Mouse (Mus musculus) midbrain, embryonic 14.5 days (tissue): Measurements from ENCODE around the gene Arsb. TPM values are rescaled to one million over a fixed set of nuclear protein-coding genes. Genes with fewer than 3 reads are reported as not detected.

ENCODE experiments used
- ATAC-seq: fragments of 200-750 bp; cut with Nextera tagmentation; 2 replicates; pipeline ENCODE4 v1.8.0; 2017; ENCODE audit warnings: moderate number of reproducible peaks, moderate library complexity; ENCODE audit not compliant: low FRiP score, low TSS enrichment
- DNase-seq: peaks from one replicate; pipeline ENCODE4 v3.0.0-alpha.2; 2015
- H3K27ac ChIP-seq: fragments of 300-500 bp; sonication (generic); replicated peaks from 2 replicates; pipeline ENCODE4 v1.5.1; 2014; ENCODE audit warnings: mild to moderate bottlenecking, low read depth, low read length, moderate library complexity
- H3K27me3 ChIP-seq: fragments of 300-500 bp; sonication (generic); 2 replicates; pipeline ENCODE4 v1.6.1; 2014; ENCODE audit warnings: low read length, control low read depth, mixed read lengths; ENCODE audit not compliant: control insufficient read depth, insufficient read depth
- H3K36me3 ChIP-seq: fragments of 300-500 bp; sonication (generic); 2 replicates; pipeline ENCODE4 v1.6.1; 2014; ENCODE audit warnings: low read length, control low read depth; ENCODE audit not compliant: control insufficient read depth, insufficient read depth
- H3K4me1 ChIP-seq: fragments of 300-500 bp; sonication (generic); 2 replicates; pipeline ENCODE4 v1.6.1; 2014; ENCODE audit warnings: mild to moderate bottlenecking, antibody characterized with exemption, low read length, control low read depth; ENCODE audit not compliant: control insufficient read depth, insufficient read depth
- H3K4me2 ChIP-seq: fragments of 300-500 bp; sonication (generic); 2 replicates; pipeline ENCODE4 v1.6.1; 2014; ENCODE audit warnings: mild to moderate bottlenecking, low read length, moderate library complexity
- H3K4me3 ChIP-seq: fragments of 300-500 bp; sonication (generic); replicated peaks from 2 replicates; pipeline ENCODE4 v1.5.1; 2014; ENCODE audit warnings: low read depth, low read length
- H3K9ac ChIP-seq: fragments of 300-500 bp; sonication (generic); replicated peaks from 2 replicates; pipeline ENCODE4 v1.6.1; 2014; ENCODE audit warnings: mild to moderate bottlenecking, low read length, moderate library complexity
- H3K9me3 ChIP-seq: fragments of 300-500 bp; sonication (generic); 2 replicates; pipeline ENCODE4 v1.6.1; 2016; ENCODE audit warnings: low read length, control low read depth, mixed read lengths; ENCODE audit not compliant: control insufficient read depth
- WGBS: fragments of 180-500 bp; shearing (Covaris S2); extraction: QIAGEN DNeasy Blood & Tissue Kit; methylation state at CpG from one replicate; pipeline ENCODE4 v1.1.7; 2014; 5-methylcytosine and 5-hydroxymethylcytosine counted together
- polyA plus RNA-seq: library from polyadenylated mRNA; unstranded; fragments of >200 nt; fragmentation: Nextera tagmentation; extraction: Ambion mirVana; gene quantifications from 2 replicates; pipeline ENCODE4 v1.2.1, GENCODE M21; 2014

Arsb gene
- polyA plus RNA-seq, 1 experiment from 2014 or later = 12.7 TPM

DNA sequence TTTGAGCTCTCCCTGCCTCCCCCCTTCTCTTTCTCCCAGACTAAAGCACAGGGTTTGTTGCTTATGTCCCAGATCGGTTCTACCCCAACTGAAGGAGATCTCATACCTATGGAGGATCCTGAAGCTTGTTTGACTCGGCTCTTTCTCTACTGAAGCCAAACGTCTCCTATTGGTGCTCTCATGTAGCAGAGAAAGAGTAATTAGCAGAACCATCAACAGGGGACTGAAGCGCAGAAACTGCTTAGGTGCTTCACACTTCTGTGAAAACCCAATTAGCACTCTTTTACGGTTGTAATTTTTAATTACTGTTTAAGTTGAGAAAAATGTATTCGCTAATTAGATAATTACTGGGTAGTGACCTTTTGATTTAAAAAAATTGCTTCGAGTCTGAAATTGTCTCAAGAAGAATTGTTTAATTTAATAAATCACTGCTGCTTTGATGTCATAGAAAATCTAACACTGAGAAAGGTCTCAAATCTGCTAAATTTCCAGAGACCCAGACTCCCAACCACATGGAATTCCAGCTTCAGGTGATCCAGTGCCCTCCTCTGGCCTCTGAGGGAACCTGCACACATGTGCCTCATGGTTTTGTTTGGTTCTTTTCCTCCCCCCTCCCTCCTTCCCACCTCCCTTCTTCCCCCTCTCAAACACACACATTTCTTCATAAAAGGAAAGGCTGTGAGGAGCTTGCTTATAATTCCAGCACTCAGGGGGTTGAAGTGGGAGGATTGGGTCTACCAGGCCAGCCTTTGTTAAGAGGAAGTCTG lies 54.5 kb downstream of the Arsb start:
- H3K36me3 ChIP-seq = no peaks in the 10 kb centered on the region
- H3K27me3 ChIP-seq = no peaks in the 10 kb centered on the region
- H3K9me3 ChIP-seq = no peaks in the 10 kb centered on the region
- H3K4me2 ChIP-seq = no peak overlapping the region
- H3K27ac ChIP-seq = no peak overlapping the region
- no peak for ATAC-seq
- H3K4me1 ChIP-seq = no peaks in the 10 kb centered on the region
- WGBS = 85% methylated on average over 7 of the region's 7 CpGs
- no peak overlapping the region for H3K4me3 ChIP-seq
- no peak overlapping the region for H3K9ac ChIP-seq
- no peak for DNase-seq

- H3K27ac ChIP-seq = no peak overlapping the region
- no peaks in the 10 kb centered on the region for H3K4me1 ChIP-seq
- no peak overlapping the region for H3K4me2 ChIP-seq
- no peak overlapping the region for H3K9ac ChIP-seq
- ATAC-seq = no peak
- DNase-seq = no peak
- 84% methylated on average over 2 of the region's 2 CpGs for WGBS
- no peaks in the 10 kb centered on the region; the same call in 1 of the 2 replicates for H3K9me3 ChIP-seq
- no peaks in the 10 kb centered on the region for H3K36me3 ChIP-seq
- no peak overlapping the region for H3K4me3 ChIP-seq
- no peaks in the 10 kb centered on the region for H3K27me3 ChIP-seq
Observed at GRCm38 (mm10) chr13:93827745-93828144, 56.3 kb downstream of the Arsb start.

DNA sequence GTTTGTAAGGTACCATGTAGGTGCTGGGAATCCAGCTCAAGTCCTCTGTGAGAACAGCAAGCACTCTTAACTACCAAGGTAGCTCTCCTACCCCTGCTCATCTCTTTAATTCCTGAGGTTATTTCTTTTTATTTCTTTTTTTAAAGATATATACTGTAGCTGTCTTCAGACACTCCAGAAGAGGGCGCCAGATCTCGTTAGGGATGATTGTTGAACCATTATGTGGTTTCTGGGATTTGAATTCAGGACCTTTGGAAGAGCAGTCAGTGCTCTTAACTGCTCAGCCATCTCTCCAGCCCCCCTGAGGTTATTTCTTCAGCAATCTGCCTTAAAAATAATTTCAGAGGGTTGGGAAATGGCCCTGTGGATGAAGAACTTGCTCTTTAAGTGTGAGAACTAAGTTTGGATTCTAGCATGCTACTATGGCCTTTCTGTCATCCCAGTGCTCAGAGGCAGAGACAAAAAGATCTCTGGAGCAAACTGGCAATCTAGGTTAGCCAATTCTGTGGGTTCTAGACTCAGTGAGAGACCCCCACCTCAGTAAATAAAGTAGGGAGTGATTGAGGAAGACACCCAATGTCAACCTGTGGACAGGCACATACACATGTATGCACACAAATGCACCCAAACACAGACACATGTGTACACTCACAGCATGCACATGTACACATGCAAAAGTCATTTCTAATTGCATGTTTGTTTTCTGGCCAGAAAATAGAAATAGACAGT lies 58.3 kb downstream of the Arsb start:
- Histone ChIP-seq H3K9me3 (no peaks in the 10 kb centered on the region; the same call in none of the 2 replicates), H3K9ac (no peak overlapping the region), H3K4me3 (no peak overlapping the region), H3K4me1 (no peaks in the 10 kb centered on the region), H3K4me2 (no peak overlapping the region), H3K36me3 (no peaks in the 10 kb centered on the region), H3K27ac (no peak overlapping the region), H3K27me3 (no peaks in the 10 kb centered on the region)
- 62% methylated on average over 2 of the region's 2 CpGs for WGBS
- no peak for ATAC-seq
- no peak for DNase-seq

- Histone ChIP-seq H3K4me3 (no peak overlapping the region), H3K9ac (no peak overlapping the region), H3K27ac (no peak overlapping the region), H3K9me3 (no peaks in the 10 kb centered on the region; the same call in none of the 2 replicates), H3K36me3 (no peaks in the 10 kb centered on the region), H3K27me3 (no peaks in the 10 kb centered on the region), H3K4me2 (no peak overlapping the region), H3K4me1 (no peaks in the 10 kb centered on the region)
- DNase-seq (no peak), ATAC-seq (no peak)
- WGBS = 94% methylated on average over 6 of the region's 6 CpGs
Observed at GRCm38 (mm10) chr13:93830294-93830645, 58.8 kb downstream of the Arsb start.

- Histone ChIP-seq H3K9ac (no peak overlapping the region), H3K9me3 (no peaks in the 10 kb centered on the region; the same call in 1 of the 2 replicates), H3K27ac (no peak overlapping the region), H3K4me3 (no peak overlapping the region), H3K4me2 (no peak overlapping the region), H3K4me1 (peaks cover 8% of the 10 kb centered on the region; the same call in 1 of the 2 replicates), H3K36me3 (no peaks in the 10 kb centered on the region), H3K27me3 (no peaks in the 10 kb centered on the region)
- ATAC-seq (no peak), DNase-seq (no peak)
- WGBS = 91% methylated on average over 12 of the region's 12 CpGs
Observed at GRCm38 (mm10) chr13:93837481-93838225, 66.2 kb downstream of the Arsb start.

DNA sequence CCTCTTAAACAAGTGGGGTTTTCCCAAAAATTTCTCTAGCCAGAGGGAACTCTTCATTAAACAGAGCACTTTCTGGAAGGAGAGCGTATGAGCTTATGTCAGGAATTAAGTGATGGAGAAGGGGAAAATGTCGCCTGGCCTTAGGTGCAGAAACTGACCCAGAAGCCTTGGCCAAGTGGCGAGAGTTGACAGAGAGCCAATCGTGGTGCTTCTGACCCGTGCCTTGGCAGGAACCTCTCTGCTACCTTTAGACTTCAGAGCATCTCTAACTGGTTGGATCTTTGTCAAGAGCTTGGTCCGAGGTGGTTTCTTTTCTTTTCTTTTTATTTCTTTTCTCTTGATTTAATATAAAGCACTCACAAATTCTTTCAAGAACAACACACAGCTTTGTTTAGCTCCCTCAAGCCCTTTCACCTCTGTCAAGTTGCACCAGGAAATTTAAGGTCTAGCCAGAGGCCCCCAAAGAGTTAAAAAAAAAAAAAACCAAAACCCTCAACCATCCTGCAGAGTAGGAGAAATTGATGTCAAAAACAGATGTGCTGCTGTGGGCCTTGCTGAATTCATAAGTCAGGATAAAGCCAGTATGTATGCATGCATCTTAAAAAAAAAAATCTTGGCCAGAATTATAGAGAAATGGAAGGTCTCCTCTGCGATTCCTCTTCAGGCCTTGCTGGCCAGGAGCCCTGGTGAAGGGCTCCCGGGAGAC lies 67.2 kb downstream of the Arsb start:
- Histone ChIP-seq H3K9ac (no peak overlapping the region; the same call in 1 of the 2 replicates), H3K4me2 (no peak overlapping the region; the same call in 1 of the 2 replicates), H3K4me1 (peaks cover 8% of the 10 kb centered on the region; the same call in 1 of the 2 replicates), H3K9me3 (no peaks in the 10 kb centered on the region), H3K27me3 (no peaks in the 10 kb centered on the region), H3K27ac (peak overlapping the region; percentile 80), H3K4me3 (no peak overlapping the region), H3K36me3 (no peaks in the 10 kb centered on the region)
- 51% methylated on average over 8 of the region's 8 CpGs for WGBS
- ATAC-seq (no peak), DNase-seq (no peak)

DNA sequence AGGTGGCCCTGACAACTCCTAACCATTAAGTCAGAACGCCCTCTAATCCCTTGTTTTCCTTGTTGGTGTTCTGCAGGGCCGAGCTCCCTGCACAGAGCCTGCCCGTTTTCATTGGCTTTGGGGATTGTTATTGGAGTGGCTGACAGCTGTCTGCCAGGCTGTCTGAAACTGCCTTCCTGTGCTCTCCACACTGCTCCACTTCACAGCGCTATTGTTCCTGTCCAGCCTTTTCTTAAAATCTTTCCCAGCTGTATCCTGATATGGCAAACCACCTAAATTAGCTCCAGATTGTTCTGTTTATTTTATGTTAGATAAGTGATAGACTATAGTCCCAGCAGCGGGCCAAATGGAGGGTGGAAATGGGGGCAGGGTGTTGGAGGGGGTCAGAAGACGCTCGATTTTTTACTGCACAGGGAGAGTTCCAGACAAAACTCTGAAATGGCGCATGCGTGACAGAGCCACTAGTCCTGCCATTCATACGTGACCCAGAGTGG lies 67.8 kb downstream of the Arsb start:
- Histone ChIP-seq H3K4me1 (peaks cover 8% of the 10 kb centered on the region; the same call in 1 of the 2 replicates), H3K36me3 (no peaks in the 10 kb centered on the region), H3K27ac (peak overlapping the region; percentile 80), H3K9ac (no peak overlapping the region; the same call in 1 of the 2 replicates), H3K27me3 (no peaks in the 10 kb centered on the region), H3K4me2 (peak overlapping the region; percentile 8; the same call in 1 of the 2 replicates), H3K9me3 (no peaks in the 10 kb centered on the region), H3K4me3 (no peak overlapping the region)
- DNase-seq (peak; percentile 74), ATAC-seq (peak; percentile 87)
- WGBS = 14% methylated on average over 10 of the region's 10 CpGs

- Histone ChIP-seq H3K9me3 (no peaks in the 10 kb centered on the region), H3K36me3 (no peaks in the 10 kb centered on the region), H3K4me3 (no peak overlapping the region), H3K27ac (peak overlapping the region; percentile 80), H3K4me2 (no peak overlapping the region), H3K9ac (no peak overlapping the region), H3K4me1 (peaks cover 8% of the 10 kb centered on the region; the same call in 1 of the 2 replicates), H3K27me3 (no peaks in the 10 kb centered on the region)
- DNase-seq (no peak), ATAC-seq (peak; percentile 12; the same call in 1 of the 2 replicates)
- WGBS = 10% methylated on average over 2 of the region's 2 CpGs
Observed at GRCm38 (mm10) chr13:93839721-93840120, 68.3 kb downstream of the Arsb start.
